Mouse (Mus musculus) left cerebral cortex, postnatal 36 days (tissue): ENCODE results near the gene Jazf1. TPM values are rescaled to one million over a fixed set of nuclear protein-coding genes. Genes with fewer than 3 reads are reported as not detected.

ENCODE experiments used
- DNase-seq, 2 experiments: peaks; one replicate each; pipeline ENCODE4 v3.0.0; 2021 to 2022; ENCODE audit warnings: low spot score in 2 of 2, mixed read lengths in 1 of 2
- intact Hi-C: fragments of 180-260 bp; cut with DNase I; formaldehyde crosslinking; loops from one replicate; pipeline ENCODE4 v1.15.1; 2025
- total RNA-seq, 2 experiments: library from RNA; stranded (reverse); gene quantifications; 2 replicates each; pipeline ENCODE4 v1.2.3; 2021

Jazf1 gene
- total RNA-seq, 2 experiments from 2014 or later, result 29.1 to 30.3 TPM

DNA sequence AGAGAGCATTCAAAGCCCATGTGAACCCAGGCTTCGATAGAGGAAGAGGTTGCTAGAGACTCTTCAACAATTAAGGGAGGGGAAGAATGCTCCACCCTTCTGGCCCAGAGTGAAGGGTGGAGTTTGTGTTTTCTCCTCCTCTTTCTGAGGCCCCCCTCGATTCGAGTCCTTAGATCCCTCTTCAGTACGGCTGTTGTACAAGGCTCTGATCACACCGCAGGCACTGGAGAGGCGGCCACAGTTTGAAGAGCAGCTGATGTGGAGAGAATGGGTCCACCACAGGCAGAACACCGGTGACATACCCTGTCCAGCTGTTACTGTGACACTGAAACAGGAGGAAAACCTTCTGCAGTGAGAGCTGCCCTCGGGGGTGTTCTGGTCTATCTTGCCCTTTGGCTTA lies 292.5 kb downstream of the Jazf1 start:
- intact Hi-C loops, result no loop called here
- DNase-seq, result no peak

DNA sequence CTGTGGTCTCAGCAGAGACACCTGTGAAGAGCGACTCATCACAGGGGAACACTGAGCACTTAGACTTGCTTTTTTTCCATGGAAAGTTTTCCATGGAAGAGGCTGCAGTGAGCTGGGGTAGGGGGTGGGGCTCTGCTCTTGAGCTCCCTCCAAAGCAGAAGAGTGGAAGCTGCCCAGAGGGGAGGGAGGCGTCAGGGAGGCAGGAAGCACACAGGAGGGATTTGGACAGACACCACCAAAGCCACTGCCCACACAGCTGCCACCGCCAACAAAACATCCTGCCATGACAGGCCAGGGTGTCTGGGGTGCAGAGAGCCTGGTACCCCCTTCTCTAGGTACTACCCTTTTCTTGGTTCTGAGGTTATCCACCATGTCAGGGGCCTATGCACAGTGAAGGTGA lies 293.1 kb downstream of the Jazf1 start:
- intact Hi-C loops, result no loop called here
- no peak for DNase-seq

DNA sequence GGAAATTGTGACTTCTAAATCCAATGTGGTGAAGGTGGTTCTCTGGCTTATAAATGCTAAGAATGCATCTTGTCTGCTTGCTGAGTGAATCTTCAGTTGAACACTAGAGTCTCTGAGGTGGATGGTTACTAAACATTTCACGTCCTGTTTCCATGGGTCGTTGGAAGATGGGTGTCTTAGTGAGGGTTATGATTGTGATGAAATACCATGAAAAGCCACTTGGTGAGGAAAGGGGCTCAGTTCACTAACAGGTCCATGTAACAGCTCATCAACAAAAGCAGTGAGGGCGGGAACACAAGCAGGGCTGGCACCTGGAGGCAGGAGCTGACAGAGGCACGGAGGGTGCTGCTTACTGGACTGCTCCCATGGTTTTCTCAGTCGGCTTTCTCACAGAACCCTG lies 295.3 kb downstream of the Jazf1 start:
- no peak for DNase-seq
- intact Hi-C loops, result loop anchor here (5.0 kb wide), 1 partner anchor 54 kb away; no protein-coding TSS in a partner anchor

DNA sequence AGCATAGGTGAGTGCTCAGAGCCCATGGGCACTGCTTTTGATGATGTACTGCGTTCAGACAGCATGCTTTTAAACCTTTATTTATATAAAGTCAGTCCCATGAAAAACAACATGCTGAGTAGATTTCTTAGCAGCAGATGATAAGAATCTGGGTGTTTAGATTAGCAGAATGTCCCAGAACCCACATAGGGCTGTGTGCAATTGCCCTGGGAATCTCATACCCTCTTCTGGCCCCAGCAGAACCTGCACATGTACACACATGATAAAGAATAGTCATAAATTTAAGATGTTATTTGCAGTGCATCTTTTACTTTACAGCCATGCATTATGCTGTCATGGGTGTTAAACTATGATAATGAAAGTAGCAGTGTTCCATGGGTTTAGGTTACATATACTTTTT lies 297.6 kb downstream of the Jazf1 start:
- DNase-seq, result no peak
- intact Hi-C loops, result loop anchor here (5.0 kb wide), 1 partner anchor 57 kb away; no protein-coding TSS in a partner anchor

DNA sequence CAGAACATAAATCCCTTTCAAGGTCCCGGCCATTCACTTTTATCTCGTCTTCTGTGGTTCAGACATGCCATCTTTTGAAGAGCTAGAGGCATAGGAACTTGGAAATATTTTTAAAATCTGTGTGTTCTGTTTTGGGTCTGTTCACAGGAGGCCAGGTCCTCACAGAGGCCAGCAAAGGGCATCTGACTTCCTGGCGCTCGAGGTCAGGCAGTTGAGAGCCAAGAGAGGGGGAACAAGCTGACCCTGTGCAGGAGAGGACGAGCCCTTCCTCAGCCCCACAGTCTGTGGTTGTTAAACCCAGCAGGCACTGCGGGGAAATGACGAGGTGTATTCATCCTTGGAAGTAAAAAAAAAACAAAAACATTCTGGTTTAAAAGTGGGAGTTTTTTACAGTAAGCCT lies 303.2 kb downstream of the Jazf1 start:
- DNase-seq, result no peak
- intact Hi-C loops, result no loop called here

DNA sequence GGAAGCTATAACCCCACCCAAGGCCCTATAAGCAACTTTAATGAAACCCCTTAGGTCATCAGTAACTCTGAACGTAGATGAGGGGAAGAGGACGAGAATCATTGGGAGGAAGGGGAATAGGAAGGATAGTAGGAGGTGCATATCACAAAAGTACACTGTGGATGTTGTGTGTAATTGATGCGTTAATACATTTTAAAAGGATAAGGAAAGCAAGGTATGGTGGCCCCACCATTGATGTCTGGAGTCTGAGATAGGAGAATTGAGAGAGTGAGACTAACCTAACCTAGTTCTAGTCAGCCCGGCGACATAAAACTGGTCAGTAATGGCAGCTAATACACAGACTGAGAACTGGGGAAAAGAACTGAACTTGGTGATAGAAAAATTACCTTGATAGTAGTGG lies 315.6 kb downstream of the Jazf1 start:
- no peak for DNase-seq
- intact Hi-C loops, result no loop called here

DNA sequence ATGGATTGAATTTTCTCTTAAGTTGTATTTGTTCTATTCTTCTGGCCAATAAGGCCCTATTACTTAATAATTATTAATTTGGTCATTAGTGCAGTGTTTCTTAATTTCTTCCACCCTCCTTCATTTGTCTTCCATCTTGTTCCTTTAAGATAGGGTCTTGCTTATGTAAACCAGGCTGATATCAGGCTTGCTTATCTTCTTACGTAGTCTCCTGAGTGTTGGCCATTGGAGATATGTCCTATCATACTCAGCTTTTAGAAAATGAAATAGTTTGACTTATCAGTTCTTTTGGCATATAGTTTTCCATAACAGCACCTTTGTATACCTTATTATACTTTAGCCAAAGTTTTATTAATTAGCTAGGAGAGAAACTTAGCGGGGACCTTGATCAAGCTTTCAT lies 333.8 kb downstream of the Jazf1 start:
- DNase-seq, result no peak
- intact Hi-C loops, result no loop called here

DNA sequence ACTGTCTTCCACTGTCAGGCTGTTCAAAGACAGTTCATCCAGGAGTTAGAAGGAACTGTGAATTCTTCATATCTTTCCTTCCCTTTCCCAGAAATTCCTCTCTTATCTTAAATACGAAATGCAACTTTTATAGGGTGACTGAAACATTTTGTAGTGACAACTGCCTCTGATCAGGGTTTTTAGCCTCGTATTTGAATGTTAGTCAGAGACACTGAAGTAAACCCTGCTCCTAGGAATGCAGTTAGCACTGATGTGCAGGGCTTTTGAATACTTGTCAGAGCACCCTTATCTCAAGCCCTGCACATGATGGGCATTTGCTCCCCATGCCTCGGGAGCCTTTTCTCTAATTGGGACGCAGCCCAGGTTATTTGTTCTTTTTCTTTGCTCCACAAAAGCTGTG lies 338.1 kb downstream of the Jazf1 start:
- intact Hi-C loops, result no loop called here
- no peak for DNase-seq

DNA sequence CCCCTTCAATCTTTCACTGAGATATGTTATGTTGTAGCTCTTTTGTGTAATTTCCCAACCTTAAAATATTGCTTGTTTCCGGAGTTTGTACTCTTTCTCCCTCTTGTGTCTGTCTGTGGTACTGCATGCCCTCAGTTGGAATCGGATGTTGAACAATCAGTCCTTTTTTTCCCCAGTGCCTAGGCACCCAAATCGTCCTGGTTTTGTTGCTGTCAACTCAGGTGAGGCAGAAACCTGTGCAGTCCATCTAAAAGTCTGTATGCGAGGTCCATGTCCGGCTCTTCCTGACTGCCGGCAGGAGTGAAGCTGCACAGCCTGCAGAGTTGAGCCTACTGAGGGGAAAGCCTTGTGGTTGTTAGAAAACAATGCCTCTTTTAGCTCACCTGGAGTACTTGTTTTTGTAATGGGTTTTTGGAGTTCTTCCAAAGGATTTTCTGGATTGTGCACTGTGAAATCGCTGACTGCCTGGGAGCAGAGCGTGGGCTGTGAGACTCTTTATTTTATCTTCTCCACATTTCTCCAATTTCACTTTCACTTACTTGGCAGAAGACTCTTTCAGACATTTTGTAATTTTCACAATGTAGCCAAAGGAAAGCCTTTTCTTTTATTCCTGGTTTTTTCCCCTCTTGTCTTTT lies 343.5 kb downstream of the Jazf1 start:
- DNase-seq, result peak; percentile 37 to 66
- intact Hi-C loops, result loop anchor here (5.0 kb wide), 2 partner anchors 112 to 468 kb away; no protein-coding TSS in a partner anchor

Other genes starting within 250 kb of the Jazf1 start
- 1 to 10 TPM; 3.7 to 4.5 TPM for gene Creb5, start 218.6 kb upstream of the Jazf1 start, total RNA-seq